Mouse (Mus musculus): ENCODE data around the gene Eif3j1. TPM values are rescaled to one million over a fixed set of nuclear protein-coding genes. Genes with fewer than 3 reads are reported as not detected.
"Not testable (repeated sequence)": the region's sequence is repeated elsewhere in the genome, so short reads cannot be mapped to it uniquely, and the experiment has no call there.

Eif3j1 gene
- polyA plus RNA-seq (2015; fragmentation: Nextera tagmentation; extraction: Ambion mirVana): 10.4 TPM in 2 replicates

GRCm38 (mm10) chr2:122027862-122028755, at the start of gene Eif3j1:
TSS of gene Eif3j1 (plus strand) at chr2:122028546.
- WGBS: 1% methylated on average over 42 of the region's 67 CpGs
- H3K9me3 ChIP-seq: no peaks in the 10 kb centered on the region
- peak within 1 kb of the TSS; percentile 88 for H3K27ac ChIP-seq (replicated peaks)
- H3K4me1 ChIP-seq (replicated peaks): peaks cover 21% of the 10 kb centered on the region
- H3K4me3 ChIP-seq: peak within 1 kb of the TSS; percentile 98
- no peaks in the 10 kb centered on the region for H3K27me3 ChIP-seq
- ATAC-seq (ENCODE audit: low read depth): peak; percentile 100
- H3K36me3 ChIP-seq: peaks cover 6% of the 10 kb centered on the region; the same call in 1 of the 2 replicates
- H3K9ac ChIP-seq: peak within 1 kb of the TSS; percentile 94
- peak within 1 kb of the TSS; percentile 81 for H3K4me2 ChIP-seq

GRCm38 (mm10) chr2:121995738-121996137, 32.6 kb upstream of the Eif3j1 start:
- no peak for ATAC-seq (ENCODE audit: low read depth)
- Histone ChIP-seq H3K9me3 (no peaks in the 10 kb centered on the region), H3K4me2 (no peak overlapping the region), H3K4me1 (replicated peaks) (no peaks in the 10 kb centered on the region), H3K27ac (replicated peaks) (no peak overlapping the region), H3K4me3 (no peak overlapping the region), H3K36me3 (peaks cover 36% of the 10 kb centered on the region), H3K27me3 (no peaks in the 10 kb centered on the region), H3K9ac (no peak overlapping the region)
- 92% methylated on average over 1 of the region's 1 CpGs for WGBS

- Histone ChIP-seq H3K9me3 (no peaks in the 10 kb centered on the region), H3K9ac (no peak overlapping the region), H3K4me3 (no peak overlapping the region), H3K4me2 (no peak overlapping the region), H3K4me1 (replicated peaks) (no peaks in the 10 kb centered on the region), H3K27me3 (no peaks in the 10 kb centered on the region), H3K27ac (replicated peaks) (no peak overlapping the region), H3K36me3 (peaks cover 39% of the 10 kb centered on the region)
- ATAC-seq (ENCODE audit: low read depth): no peak
- 96% methylated on average over 3 of the region's 3 CpGs for WGBS
Measured at GRCm38 (mm10) chr2:122008832-122009231, 19.5 kb upstream of the Eif3j1 start.

- Histone ChIP-seq H3K4me2 (no peak overlapping the region), H3K4me1 (replicated peaks) (no peaks in the 10 kb centered on the region), H3K4me3 (no peak overlapping the region), H3K9me3 (no peaks in the 10 kb centered on the region), H3K27me3 (no peaks in the 10 kb centered on the region), H3K36me3 (peaks cover 34% of the 10 kb centered on the region), H3K9ac (no peak overlapping the region), H3K27ac (replicated peaks) (no peak overlapping the region)
- no peak for ATAC-seq (ENCODE audit: low read depth)
- WGBS: 90% methylated on average over 7 of the region's 7 CpGs
Measured at GRCm38 (mm10) chr2:122011441-122011840, 16.9 kb upstream of the Eif3j1 start.

GRCm38 (mm10) chr2:122018705-122019104, 9.6 kb upstream of the Eif3j1 start:
- H3K27ac ChIP-seq (replicated peaks): no peak overlapping the region
- no peak overlapping the region for H3K9ac ChIP-seq
- H3K27me3 ChIP-seq: no peaks in the 10 kb centered on the region
- ATAC-seq (ENCODE audit: low read depth): no peak
- peaks cover 9% of the 10 kb centered on the region; the same call in 1 of the 2 replicates for H3K36me3 ChIP-seq
- no peaks in the 10 kb centered on the region for H3K9me3 ChIP-seq
- WGBS: 71% methylated on average over 1 of the region's 1 CpGs
- H3K4me2 ChIP-seq: no peak overlapping the region
- no peak overlapping the region for H3K4me3 ChIP-seq
- H3K4me1 ChIP-seq (replicated peaks): no peaks in the 10 kb centered on the region

- Histone ChIP-seq H3K27me3 (no peaks in the 10 kb centered on the region), H3K27ac (replicated peaks) (no peak overlapping the region), H3K9me3 (no peaks in the 10 kb centered on the region), H3K4me3 (no peak overlapping the region), H3K4me2 (no peak overlapping the region), H3K36me3 (no peaks in the 10 kb centered on the region), H3K4me1 (replicated peaks) (no peaks in the 10 kb centered on the region), H3K9ac (no peak overlapping the region)
- ATAC-seq (ENCODE audit: low read depth): no peak
- 82% methylated on average over 2 of the region's 2 CpGs for WGBS
Measured at GRCm38 (mm10) chr2:122022284-122022683, 6.1 kb upstream of the Eif3j1 start.

- 91% methylated on average over 10 of the region's 10 CpGs for WGBS
- H3K9me3 ChIP-seq; ATAC-seq (ENCODE audit: low read depth); H3K36me3 ChIP-seq; H3K27ac ChIP-seq (replicated peaks); H3K4me2 ChIP-seq; H3K27me3 ChIP-seq; H3K4me3 ChIP-seq; H3K9ac ChIP-seq: not testable (repeated sequence)
- H3K4me1 ChIP-seq (replicated peaks): peaks cover 21% of the 10 kb centered on the region
Measured at GRCm38 (mm10) chr2:122027091-122027490, 1.3 kb upstream of the Eif3j1 start.

GRCm38 (mm10) chr2:122028756-122029700, 682 bp downstream of the Eif3j1 start:
- peak overlapping the region; percentile 98 for H3K4me3 ChIP-seq
- peaks cover 21% of the 10 kb centered on the region for H3K4me1 ChIP-seq (replicated peaks)
- no peaks in the 10 kb centered on the region for H3K27me3 ChIP-seq
- WGBS: 2% methylated on average over 56 of the region's 71 CpGs
- H3K27ac ChIP-seq (replicated peaks): peak overlapping the region; percentile 88
- H3K9me3 ChIP-seq: no peaks in the 10 kb centered on the region
- ATAC-seq (ENCODE audit: low read depth): peak; percentile 70
- H3K36me3 ChIP-seq: peaks cover 12% of the 10 kb centered on the region; the same call in 1 of the 2 replicates
- H3K4me2 ChIP-seq: peak overlapping the region; percentile 81
- peak overlapping the region; percentile 94 for H3K9ac ChIP-seq

- no peaks in the 10 kb centered on the region for H3K9me3 ChIP-seq
- no peak overlapping the region for H3K27ac ChIP-seq (replicated peaks)
- ATAC-seq (ENCODE audit: low read depth): no peak
- H3K4me2 ChIP-seq: no peak overlapping the region
- no peak overlapping the region for H3K9ac ChIP-seq
- 81% methylated on average over 6 of the region's 6 CpGs for WGBS
- peaks cover 22% of the 10 kb centered on the region for H3K36me3 ChIP-seq
- H3K27me3 ChIP-seq: no peaks in the 10 kb centered on the region
- H3K4me3 ChIP-seq: no peak overlapping the region
- H3K4me1 ChIP-seq (replicated peaks): peaks cover 21% of the 10 kb centered on the region
Measured at GRCm38 (mm10) chr2:122031970-122032369, 3.6 kb downstream of the Eif3j1 start.

- no peak overlapping the region for H3K27ac ChIP-seq (replicated peaks)
- H3K9me3 ChIP-seq: no peaks in the 10 kb centered on the region
- no peaks in the 10 kb centered on the region for H3K27me3 ChIP-seq
- no peak overlapping the region for H3K9ac ChIP-seq
- WGBS: 94% methylated on average over 3 of the region's 3 CpGs
- ATAC-seq (ENCODE audit: low read depth): no peak
- peaks cover 27% of the 10 kb centered on the region for H3K36me3 ChIP-seq
- H3K4me3 ChIP-seq: no peak overlapping the region
- H3K4me1 ChIP-seq (replicated peaks): no peaks in the 10 kb centered on the region
- H3K4me2 ChIP-seq: no peak overlapping the region
Measured at GRCm38 (mm10) chr2:122036064-122036463, 7.7 kb downstream of the Eif3j1 start.

GRCm38 (mm10) chr2:122043926-122044325, 15.6 kb downstream of the Eif3j1 start:
- Histone ChIP-seq H3K4me1 (replicated peaks) (no peaks in the 10 kb centered on the region), H3K4me2 (no peak overlapping the region), H3K27ac (replicated peaks) (no peak overlapping the region), H3K9me3 (no peaks in the 10 kb centered on the region), H3K27me3 (no peaks in the 10 kb centered on the region), H3K36me3 (peaks cover 26% of the 10 kb centered on the region), H3K4me3 (no peak overlapping the region), H3K9ac (no peak overlapping the region)
- no peak for ATAC-seq (ENCODE audit: low read depth)
